Mouse (Mus musculus) kidney, adult 18-20 months (tissue): Measurements from ENCODE around the gene Gabbr1.

Source experiments
- DNase-seq: peaks from one replicate; pipeline ENCODE4 v3.0.0; 2021

The Gabbr1 gene

DNA sequence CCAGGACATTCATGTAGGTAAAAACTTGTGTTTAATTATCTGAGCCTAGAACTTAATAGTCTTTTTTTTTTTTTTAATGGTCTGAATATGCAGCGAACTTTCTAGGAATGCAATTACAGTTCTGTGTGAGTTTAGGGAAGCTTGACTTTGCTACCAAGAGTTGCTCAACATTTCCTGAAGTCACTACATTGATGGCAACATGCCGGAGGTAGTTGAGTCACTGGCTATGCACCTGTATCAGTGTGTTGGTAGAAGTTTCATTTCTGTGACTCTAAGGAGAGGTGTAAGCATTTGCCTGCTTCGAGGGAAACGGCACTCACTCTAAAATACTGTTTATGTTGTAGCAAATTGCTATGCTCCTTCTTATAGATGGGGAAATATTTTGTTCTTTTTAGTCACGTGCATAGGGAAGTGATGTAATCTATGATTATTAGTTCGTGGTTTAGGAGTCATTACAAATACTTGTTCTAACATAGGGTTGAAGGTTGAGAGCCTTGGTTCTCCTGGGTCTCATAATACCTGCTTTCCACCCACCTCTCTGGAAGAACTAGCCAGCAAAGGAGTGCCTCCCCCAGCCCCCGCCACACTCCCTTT, 1.0 kb upstream of the Gabbr1 start:
- DNase-seq: no peak

DNA sequence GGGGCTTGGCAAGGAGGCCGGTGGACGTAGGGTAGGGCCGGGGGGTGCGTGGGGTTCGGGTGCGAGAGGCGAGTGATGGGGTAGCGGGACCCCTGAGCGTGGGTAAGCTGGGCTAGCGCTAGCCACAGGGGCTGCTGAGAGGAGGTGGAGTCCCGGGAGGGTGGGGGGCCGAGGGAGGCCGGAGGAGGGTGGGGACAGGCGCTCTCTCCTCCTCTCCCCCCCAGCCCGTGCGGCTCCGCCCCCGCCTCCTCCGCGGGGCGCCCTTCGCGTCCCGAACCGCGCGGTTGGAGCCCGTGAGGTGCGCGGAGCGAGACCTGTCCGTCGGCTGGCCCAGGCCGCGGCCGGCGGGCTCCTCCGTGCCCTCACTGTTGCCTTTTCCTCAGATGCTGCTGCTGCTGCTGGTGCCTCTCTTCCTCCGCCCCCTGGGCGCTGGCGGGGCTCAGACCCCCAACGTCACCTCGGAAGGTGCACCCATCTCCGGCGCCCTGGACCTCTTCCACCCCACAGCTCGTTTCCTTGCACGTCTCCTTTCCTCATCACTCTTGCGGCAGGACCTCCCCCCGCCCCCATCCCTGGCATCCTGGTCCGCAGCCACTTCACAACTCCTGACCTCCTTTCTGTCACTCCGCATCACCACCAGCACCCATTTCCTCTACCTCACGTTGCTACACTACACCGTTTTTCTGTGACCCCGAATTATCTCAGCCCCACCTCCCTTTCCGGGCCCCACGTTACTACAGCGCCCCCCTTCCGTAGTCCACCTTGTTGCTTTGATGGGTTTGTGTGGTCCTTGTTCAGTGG, 746 bp downstream of the Gabbr1 start:
- peak; percentile 59 for DNase-seq

DNA sequence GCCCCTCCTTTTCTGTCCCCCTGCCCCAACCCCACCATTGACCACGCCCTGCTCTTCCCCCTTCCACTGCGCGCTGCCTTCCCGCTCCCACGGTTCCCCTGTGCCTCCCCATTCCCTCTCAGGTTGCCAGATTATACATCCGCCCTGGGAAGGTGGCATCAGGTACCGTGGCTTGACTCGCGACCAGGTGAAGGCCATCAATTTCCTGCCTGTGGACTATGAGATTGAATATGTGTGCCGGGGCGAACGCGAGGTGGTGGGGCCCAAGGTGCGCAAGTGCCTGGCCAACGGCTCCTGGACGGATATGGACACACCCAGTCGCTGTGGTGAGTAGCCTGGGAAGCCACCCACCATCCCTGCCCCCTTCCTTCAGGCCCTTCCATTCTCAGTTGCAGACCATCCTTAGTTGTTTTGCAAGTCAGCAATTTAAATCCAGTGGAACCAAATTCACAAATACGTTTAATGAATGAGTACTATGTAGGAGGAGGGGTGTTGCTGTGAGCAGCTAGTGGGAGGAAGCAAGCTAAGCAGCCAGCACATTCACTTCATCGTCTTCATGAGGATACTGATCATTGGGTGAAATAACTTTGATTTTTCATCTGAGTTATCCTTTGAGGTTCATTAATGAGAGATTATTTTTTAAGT, 1.7 kb downstream of the Gabbr1 start:
- no peak for DNase-seq

DNA sequence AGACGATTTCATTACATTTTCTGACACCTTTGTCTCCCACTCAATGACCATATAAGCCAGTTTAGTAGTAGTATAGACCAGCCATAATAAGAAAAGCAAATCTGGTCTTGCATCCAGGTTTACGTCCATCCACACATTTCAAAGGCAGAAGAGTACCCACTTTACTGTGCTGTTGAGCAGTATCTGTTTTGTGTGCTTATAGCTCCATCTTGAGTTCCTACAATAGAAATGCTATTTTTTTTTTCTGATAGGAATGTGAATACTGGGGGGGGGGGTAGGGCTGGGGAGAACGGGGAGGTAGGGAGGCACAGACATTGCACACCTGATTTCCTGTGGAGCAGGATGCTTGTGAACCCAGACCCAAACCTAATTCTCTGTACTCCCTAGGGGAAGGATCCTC, 2.2 kb downstream of the Gabbr1 start:
- no peak for DNase-seq

DNA sequence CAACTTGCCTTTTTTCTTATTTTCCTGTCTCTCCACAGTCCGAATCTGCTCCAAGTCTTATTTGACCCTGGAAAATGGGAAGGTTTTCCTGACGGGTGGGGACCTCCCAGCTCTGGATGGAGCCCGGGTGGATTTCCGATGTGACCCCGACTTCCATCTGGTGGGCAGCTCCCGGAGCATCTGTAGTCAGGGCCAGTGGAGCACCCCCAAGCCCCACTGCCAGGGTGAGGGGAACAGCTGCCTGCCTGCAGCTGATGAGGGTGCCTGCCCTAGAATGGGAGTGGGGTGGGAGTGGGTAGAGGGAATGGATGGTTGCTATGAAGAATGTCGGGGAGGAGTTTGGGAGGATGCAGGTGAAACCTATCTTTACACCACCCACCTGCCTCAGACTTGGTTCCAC, 2.6 kb downstream of the Gabbr1 start:
- DNase-seq: no peak

DNA sequence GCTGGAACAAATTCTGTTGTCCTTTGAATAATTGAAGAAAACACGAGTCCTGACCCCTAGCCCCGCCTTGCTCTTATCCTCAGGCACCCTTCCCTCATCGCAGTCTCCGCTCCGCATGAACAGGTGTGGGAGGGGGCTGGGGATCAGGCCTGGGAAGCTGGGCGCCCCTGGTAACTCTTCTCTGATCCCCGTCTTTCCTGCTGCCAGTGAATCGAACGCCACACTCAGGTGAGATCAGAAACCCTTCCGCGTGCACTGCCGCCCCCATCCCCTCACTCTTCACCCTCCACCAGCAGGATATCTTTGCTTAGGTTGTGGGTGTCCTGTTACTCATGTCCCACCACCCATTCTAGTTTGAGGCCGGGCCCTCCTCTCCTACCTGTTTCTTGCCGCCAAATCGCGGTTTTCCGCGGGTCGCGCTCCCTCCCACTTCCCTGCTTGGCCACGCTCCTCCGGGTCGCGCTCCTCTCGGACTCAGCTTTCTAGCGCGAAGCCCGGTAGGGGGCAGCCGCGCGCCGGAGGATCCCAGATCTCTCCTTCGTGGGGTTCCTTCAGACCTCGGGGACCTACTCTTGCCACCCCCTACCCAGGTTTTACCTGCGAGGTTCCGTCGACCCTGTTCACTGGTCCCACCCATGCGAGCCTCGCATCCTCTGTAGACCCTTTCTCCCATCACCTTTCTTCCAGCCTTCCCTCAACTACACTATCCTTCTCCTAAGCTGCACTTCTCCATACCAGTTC, 4.0 kb downstream of the Gabbr1 start:
- DNase-seq: peak; percentile 77

DNA sequence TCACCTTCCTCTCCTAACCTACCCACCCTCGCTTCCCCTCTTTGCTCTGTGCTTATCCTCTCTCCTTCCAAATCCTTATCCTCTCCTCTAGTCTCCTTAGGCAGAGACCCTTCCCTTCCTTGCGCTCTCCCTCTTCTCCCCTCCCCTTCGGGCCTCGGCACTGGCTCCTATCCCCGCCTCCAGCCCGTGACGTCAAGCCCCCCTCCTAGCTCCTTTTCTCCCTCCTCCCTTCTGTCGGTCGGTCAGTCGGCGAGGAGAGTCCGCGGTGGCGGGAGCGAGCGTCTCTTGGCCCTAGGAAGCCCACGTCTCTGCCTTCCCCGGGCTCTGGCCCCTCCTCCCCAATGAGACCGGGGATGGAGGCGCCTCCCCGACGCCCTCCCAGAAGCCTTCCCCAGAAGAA, 4.6 kb downstream of the Gabbr1 start:
- peak; percentile 81 for DNase-seq

DNA sequence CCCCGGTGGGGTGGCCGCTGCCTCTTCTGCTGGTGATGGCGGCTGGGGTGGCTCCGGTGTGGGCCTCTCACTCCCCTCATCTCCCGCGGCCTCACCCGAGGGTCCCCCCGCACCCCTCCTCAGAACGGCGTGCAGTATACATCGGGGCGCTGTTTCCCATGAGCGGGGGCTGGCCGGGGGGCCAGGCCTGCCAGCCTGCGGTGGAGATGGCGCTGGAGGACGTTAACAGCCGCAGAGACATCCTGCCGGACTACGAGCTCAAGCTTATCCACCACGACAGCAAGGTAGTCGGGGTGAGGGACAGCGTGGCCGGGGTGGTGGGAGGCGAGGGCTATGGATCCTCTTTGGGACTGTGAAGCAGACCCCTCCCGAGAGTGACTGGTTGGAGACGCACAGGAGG, 5.1 kb downstream of the Gabbr1 start:
- DNase-seq: no peak

DNA sequence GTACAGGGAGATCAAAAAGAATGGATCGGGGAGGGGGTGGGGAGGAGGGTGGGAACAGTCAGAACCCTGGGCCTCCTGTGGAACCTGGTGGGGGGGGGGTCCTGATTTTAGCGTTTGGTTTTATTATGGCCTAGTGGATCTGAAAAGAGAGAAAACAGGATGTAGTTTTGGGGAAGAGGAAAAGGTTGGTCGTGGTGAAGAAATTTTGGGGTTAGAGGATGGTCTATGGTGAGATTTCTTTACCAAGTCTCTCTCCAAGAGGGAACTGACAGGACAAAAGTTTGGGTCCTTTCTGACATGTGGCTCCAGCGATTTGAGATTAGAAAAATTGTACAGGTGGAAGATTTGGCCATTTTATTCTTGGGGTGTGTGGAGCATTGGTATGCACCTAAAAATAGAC, 6.0 kb downstream of the Gabbr1 start:
- DNase-seq: no peak

DNA sequence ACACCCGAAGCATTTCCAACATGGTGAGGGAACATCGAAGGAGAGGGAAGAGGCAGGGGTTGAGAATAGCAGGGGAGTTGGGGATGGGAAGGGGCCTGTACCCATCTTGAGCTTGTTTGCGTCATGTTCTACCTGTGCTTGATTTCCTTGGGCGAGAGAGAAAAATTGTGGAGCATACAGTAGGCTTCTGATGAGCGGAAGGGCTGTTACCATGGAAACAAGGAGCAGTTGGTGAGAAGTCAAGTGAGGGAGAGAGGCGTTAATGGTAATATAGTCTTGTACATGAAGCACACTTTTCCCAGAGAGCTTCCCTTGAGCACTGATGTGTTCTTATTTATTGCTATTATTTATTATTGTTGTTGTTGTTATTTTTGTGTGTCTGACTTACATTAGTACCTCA, 11.2 kb downstream of the Gabbr1 start:
- DNase-seq: no peak

DNA sequence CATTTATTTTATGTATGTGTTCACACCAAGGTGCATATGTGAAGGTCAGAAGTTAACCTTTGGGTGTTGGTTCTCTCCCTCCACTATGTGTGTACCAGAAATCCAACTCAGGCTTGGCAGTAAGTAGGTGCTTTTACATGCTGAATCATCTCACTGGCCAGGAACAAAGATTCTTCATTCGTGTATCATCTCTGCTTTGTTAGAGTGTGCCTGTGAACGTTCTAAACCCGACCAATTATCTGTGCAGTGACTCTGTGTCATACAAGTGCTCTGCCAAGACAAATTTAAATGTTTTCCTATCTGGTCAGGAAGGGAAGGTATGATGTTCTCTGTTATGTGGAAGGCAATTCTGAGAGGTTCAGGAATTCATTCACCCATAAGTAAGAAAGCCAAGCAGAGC, 15.7 kb downstream of the Gabbr1 start:
- no peak for DNase-seq

DNA sequence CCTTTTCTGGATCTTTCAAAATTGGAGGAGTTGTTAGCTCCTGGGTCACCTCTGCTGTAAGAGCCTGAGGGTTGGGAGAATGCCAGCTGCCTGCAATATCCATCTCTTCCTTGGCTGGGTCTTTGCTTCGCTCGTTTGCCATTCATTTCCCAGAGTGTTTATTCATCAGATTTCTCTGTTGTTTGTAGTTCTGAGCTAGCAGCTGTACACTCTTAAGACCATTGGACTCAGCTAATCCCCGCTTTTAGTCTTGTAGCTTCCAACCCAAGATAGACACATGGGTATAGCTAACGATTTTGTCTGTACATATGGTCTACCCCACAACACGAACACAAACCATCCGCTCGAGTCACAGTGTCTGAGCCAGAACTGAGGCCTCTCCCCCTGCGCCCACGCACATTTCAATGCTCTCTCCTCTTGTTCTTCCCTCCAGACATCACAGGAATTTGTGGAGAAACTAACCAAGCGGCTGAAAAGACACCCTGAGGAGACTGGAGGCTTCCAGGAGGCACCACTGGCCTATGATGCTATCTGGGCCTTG, 16.4 kb downstream of the Gabbr1 start:
- DNase-seq: no peak

DNA sequence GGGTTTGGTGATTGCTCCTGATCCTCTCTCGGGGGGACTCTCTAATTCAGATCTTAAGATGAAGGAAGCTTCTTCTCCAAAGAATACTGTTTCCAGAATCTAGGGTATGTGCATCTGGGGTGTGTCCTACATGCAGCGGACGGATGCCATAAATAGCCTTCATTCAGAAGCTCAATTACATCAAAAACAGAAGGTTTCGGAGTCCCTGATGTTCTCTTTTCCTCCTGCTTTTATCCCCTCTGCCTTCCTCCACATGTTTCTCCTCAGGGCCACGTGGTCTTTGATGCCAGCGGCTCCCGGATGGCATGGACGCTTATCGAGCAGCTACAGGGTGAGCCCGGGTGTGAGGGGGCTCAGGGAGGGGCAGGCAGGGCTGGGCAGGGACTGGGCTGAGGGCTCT, 17.3 kb downstream of the Gabbr1 start:
- DNase-seq: no peak

DNA sequence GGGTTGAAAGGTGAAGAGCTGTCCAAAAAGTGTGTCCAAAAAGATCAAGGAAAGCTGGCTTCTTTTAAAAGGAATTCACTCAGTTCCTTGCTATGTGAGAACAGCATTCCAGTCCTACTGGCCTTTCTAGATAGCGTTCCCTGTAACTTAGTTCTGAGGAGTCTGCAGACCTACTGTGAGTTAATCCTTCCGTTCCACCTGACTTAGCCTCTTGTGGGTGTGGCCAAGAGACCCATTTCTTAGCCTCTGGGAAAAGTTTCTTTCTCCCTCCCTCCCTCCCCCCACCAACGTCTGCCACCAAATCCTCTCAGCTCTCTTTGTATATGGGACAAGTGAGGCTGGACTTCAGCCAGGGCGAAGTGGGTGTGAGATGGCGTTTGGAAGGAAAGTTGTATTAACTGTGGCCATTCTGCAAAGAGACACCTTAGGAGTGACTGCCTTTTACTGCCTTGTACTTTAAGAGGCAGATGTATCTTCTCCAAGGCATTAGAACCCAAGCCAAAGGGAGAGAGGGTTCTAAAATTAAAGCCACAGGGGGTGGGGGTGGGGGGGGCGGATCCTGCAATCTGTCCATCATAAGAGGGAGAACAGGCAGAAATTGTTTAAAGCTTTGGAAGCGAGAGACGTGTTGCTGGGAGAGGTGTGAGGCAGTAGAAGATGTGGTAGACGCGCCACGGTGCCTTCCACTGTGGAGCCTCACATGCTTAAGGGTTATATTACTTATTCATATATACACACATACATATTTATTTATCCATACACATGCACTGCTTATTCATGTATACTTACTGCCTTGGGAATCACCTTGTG, 18.1 kb downstream of the Gabbr1 start:
- DNase-seq: no peak

DNA sequence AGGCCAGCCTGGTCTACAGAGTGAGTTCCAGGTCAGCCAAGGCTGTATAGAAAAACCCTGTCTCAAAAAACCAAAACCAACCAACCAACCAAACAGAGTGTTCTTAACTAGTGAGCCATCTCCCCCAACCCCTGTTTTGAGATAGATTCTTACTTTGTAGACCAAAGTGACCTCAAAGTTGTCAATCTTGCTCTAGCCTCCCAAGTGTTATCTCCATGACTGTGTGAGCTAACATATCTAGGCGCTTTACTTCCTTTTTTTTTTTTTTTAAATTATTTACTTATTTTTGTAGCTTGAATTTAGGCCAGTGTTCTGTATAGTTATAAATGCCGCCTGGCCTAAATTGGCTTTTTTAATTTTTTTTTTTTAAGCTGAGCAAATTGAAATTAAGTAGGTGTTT, 20.2 kb downstream of the Gabbr1 start:
- DNase-seq: no peak

DNA sequence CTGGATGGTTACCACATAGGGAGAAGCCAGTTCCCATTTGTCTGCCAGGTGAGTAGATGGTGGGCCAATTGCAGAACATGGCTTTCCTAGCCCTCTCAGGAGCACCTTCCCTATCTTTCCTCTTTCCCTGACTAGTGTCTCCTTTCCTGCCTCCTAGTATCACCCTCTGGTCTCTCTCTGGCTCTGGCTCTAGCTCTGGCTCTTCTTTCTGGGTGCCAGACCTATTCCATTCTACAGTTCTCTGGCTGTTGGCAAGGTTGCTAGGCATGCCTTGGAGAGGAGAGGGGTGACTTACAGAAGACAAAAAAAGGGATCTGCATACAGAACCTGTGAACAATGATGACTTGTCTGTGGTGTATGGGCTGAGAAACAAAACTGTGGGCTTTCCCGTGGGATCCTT, 22.1 kb downstream of the Gabbr1 start:
- no peak for DNase-seq

DNA sequence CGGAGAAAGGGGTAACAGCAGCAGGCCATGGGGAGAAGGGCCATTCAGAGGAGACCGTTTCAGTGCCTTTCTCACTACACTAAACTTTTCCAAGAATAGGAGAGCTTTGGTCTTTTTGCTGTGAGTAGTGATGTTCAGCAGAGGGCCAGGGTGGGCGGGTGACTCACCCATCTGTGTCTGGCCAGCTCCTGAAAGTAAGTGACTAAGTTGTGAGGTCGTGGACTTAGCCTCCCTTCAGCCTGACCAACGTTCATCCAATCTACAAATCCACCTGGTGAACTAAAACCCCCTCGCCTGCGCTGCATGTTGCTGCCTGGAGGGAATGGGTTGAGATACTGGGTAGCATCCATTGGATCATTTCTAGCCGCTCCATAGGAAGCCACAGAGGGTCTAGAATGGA, 24.4 kb downstream of the Gabbr1 start:
- DNase-seq: no peak

DNA sequence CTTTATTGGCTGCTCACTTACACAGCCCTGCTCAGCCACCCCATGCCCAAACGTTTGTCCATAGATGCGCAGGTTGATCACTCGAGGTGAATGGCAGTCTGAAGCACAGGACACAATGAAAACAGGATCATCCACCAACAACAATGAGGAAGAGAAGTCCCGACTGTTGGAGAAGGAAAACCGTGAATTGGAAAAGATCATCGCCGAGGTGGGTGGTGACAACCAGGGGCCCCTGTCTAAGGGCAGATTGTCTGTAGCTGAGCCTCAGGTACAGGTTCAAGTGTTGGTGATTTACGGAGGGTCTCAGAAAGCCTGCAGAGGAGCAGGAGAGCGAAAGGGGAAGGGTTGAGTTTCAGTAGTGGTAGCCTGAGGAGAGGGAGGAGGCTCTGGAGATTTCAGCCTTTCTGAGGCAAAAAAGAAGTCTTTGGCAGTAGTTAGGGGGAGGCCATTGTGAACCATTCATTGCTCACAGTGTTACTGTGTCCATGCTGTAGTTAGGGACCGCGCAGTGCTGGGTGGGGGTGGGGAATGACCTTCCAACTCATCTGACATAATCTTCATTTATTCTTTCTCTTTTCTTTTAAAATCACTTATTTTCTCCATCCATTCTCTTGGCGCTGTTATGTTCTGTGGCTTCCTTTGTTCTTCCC, 26.4 kb downstream of the Gabbr1 start:
- no peak for DNase-seq

DNA sequence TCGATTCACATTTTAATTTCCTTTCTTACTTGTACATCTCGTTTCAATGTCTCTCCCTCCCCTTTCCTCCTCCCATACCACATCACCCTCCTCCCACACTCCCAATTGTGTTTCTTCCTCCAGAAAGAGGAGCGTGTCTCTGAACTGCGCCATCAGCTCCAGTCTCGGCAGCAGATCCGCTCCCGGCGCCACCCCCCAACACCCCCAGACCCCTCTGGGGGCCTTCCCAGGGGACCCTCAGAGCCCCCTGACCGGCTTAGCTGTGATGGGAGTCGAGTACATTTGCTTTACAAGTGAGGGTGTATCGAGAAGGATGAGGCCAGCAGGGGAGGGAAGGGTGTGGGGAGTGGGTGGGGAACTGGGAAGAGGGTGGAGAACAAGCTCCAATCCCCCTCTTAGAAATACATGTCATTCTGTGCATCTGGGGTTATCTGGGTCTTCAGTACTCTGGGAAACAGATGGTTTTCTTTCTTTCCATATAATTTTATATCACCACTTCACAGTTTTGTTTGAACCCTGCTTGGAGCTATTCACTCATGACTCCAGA, 27.0 kb downstream of the Gabbr1 start:
- DNase-seq: no peak

DNA sequence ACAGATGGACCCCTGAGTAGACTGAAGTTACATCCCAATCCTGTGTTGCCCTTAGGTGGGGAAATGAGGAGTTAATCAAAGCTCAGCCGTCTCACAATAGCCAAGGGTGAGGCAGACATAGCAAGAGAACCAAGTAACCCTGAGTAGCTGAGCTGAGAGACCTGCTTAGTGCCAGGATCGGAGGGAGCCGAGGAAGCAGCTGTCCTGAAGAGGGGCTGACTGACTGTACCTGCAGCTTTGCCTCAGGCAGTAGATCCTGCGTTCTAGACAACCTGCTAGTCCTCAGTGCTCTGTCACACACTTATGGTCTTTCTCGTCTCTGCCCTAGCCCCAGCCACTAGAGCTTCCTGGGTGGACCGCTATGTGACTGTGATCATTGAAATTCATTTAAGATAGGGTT, 29.4 kb downstream of the Gabbr1 start:
- DNase-seq: no peak

DNA sequence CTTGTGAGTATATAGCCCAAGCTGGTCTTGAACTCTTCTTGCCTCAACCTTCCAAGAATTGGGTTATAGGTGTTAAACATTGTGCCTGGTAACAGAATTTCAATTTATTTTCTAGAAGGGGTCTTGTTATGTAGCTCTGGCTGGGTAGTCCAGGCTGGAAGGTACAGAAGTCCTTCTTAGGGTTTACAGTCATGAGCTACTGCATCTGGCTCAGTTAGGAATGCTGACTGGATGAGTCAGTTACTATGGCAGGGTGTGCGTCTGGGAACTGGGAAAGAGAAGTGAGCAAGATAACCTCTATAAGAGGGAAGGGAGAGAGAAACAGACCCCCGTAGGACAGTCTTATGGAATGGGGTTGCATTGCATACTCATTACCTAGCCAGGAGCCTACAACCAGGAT, 30.0 kb downstream of the Gabbr1 start:
- no peak for DNase-seq

DNA sequence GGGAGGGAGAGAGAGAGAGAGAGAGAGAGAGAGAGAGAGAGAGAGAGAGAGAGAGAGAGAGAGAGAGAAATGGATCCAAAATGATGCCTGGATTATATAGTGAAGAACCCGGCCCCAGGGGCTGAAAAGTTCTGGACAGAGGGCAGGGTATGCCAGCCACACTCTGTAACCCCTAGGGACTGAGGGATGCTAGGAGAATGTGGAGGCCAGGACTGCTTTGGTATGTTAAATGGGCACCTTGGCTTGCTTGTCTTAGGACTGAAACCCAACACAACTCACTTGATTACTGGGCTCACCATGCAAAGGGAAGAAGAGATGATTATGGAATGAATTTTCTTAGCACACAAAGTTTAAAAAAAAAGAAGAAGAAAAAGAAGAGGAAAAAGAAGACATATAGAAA, 32.4 kb downstream of the Gabbr1 start:
- DNase-seq: no peak
